Mouse (Mus musculus) naive thymus-derived CD4-positive, alpha-beta T cell, adult 2 months (primary cell): ENCODE results near the gene Fbxl13.

Source experiments
- DNase-seq: peaks from one replicate; pipeline ENCODE4 v3.0.0-alpha.2; 2011; ENCODE audit warnings: low read depth

The Fbxl13 gene

GRCm38 (mm10) chr5:21485197-21485829 lies 160.1 kb downstream of the Fbxl13 start:
- DNase-seq = no peak

- DNase-seq = no peak
Observed at GRCm38 (mm10) chr5:21483275-21483674, 162.2 kb downstream of the Fbxl13 start.

- DNase-seq = no peak
Observed at GRCm38 (mm10) chr5:21482446-21483222, 162.8 kb downstream of the Fbxl13 start.

- no peak for DNase-seq
Observed at GRCm38 (mm10) chr5:21481521-21481920, 163.9 kb downstream of the Fbxl13 start.

- no peak for DNase-seq
Observed at GRCm38 (mm10) chr5:21479746-21480145, 165.7 kb downstream of the Fbxl13 start.

GRCm38 (mm10) chr5:21478428-21478827 lies 167.0 kb downstream of the Fbxl13 start:
- DNase-seq = no peak

- DNase-seq = no peak
Observed at GRCm38 (mm10) chr5:21468100-21468499, 177.3 kb downstream of the Fbxl13 start.

- no peak for DNase-seq
Observed at GRCm38 (mm10) chr5:21467387-21467786, 178.0 kb downstream of the Fbxl13 start.

GRCm38 (mm10) chr5:21440833-21441530 lies 204.5 kb downstream of the Fbxl13 start:
- no peak for DNase-seq

GRCm38 (mm10) chr5:21439446-21440110 lies 205.9 kb downstream of the Fbxl13 start:
- no peak for DNase-seq

- DNase-seq = no peak
Observed at GRCm38 (mm10) chr5:21438428-21438827, 207.0 kb downstream of the Fbxl13 start.

GRCm38 (mm10) chr5:21436471-21436975 lies 208.9 kb downstream of the Fbxl13 start:
- no peak for DNase-seq

- no peak for DNase-seq
Observed at GRCm38 (mm10) chr5:21434148-21434929, 211.1 kb downstream of the Fbxl13 start.
